Comparison of ENCODE assay signal across 8 mouse cellular contexts in genomic region chr16:11253065-11253831, GRCm38 (mm10). TPM values are rescaled to one million over a fixed set of nuclear protein-coding genes. Genes with fewer than 3 reads are reported as not detected.
DNase-seq lines count a peak whose midpoint lies in the region; ATAC-seq and TF ChIP-seq lines count a peak whose summit lies in the region.

No protein-coding gene starts in this region.

- peak overlapping the region; percentile 92 for H3K4me2 ChIP-seq in hindbrain, embryonic 16.5 days (ENCODE audit: low read length)

- H3K36me3 ChIP-seq in hindbrain, embryonic 16.5 days (ENCODE audit: control insufficient read depth, insufficient read depth, low read length): no peaks in the 10 kb centered on the region

- under 1% methylated on average over 45 of the region's 58 CpGs for WGBS in hindbrain, embryonic 16.5 days

- peak overlapping the region; percentile 95 for H3K9ac ChIP-seq in hindbrain, embryonic 16.5 days (ENCODE audit: low read depth, low read length)

- H3K27me3 ChIP-seq in hindbrain, embryonic 16.5 days (replicated peaks; ENCODE audit: control insufficient read depth, insufficient read depth, low read length): no peaks in the 10 kb centered on the region

- intact Hi-C loops in gastrocnemius, adult 2 months (cut with DNase I): loop anchor here (5.0 to 10.0 kb wide), 2 partner anchors 164 to 708 kb away; partner anchors contain the start of genes Clec16a and Dexi
- intact Hi-C loops in left cerebral cortex, postnatal 14 days (cut with DNase I): loop anchor here (5.0 kb wide), 1 partner anchor 164 kb away; no protein-coding TSS in a partner anchor

- H3K9me3 ChIP-seq in hindbrain, embryonic 16.5 days (ENCODE audit: control insufficient read depth, low read length): no peaks in the 10 kb centered on the region

- ATAC-seq in activated CD4-positive, CD25-positive, alpha-beta regulatory T cell, adult 4 months: peak; percentile 7
- peak; percentile 14 for ATAC-seq in hindbrain, embryonic 16.5 days
- peak; percentile 6; the same call in 1 of the 2 replicates for ATAC-seq in megakaryocyte progenitor cell, adult 5-6 weeks (replicated peaks; ENCODE audit: poor library complexity)

- peaks cover 15% of the 10 kb centered on the region for H3K4me1 ChIP-seq in hindbrain, embryonic 16.5 days (ENCODE audit: control insufficient read depth, insufficient read depth, low read depth, low read length)

- no peak for TF ChIP-seq CTCF in gastrocnemius, adult 2 months (IDR thresholded peaks at IDR 0.05)

- peak; percentile 35 to 42 for DNase-seq in cerebellum, postnatal 4 days (ENCODE audit: low spot score in 2 of 2)
- peak; percentile 71 for DNase-seq in gastrocnemius, adult 2 months
- peak; percentile 5 to 22 for DNase-seq in left cerebral cortex, postnatal 14 days (ENCODE audit: low spot score in 2 of 2)
- peak; percentile 42 for DNase-seq in right cerebral cortex, postnatal 4 days
- peak; percentile 57 for DNase-seq in yolk sac, embryonic 10.5 days (ENCODE audit: low spot score)

- H3K27ac ChIP-seq in gastrocnemius, adult 2 months: peak overlapping the region; percentile 95
- peak overlapping the region; percentile 93 for H3K27ac ChIP-seq in hindbrain, embryonic 16.5 days (ENCODE audit: low read depth, low read length)

- peak overlapping the region; percentile 94 for H3K4me3 ChIP-seq in gastrocnemius, adult 2 months
- peak overlapping the region; percentile 99 for H3K4me3 ChIP-seq in hindbrain, embryonic 16.5 days (ENCODE audit: low read length)

RNA-seq across cellular contexts. Expression of gene Gspt1, which starts 0.9 kb away (rescaled TPM):
- 10 to 100 TPM; 40.4 to 44.2 TPM for polyA plus RNA-seq in activated CD4-positive, CD25-positive, alpha-beta regulatory T cell, adult 4 months (2017; shearing (Covaris generic))
- total RNA-seq in gastrocnemius, adult 2 months (2021): 10 to 100 TPM; 59.2 to 62.2 TPM
- 40.0 and 43.7 TPM in 2 replicates for polyA plus RNA-seq in hindbrain, embryonic 16.5 days (2015; fragmentation: Nextera tagmentation; extraction: Ambion mirVana)
- total RNA-seq in left cerebral cortex, postnatal 14 days (2021): 10 to 100 TPM; 83.9 to 86.9 TPM
- total RNA-seq in megakaryocyte progenitor cell, adult 5-6 weeks (2015): 652 and 687 TPM in 2 replicates
- 154 and 166 TPM in 2 replicates for total RNA-seq in megakaryocyte progenitor cell, adult 5-6 weeks (2017)

RNA-seq across cellular contexts. Expression of gene Rsl1d1, which starts 50.1 kb away (rescaled TPM):
- 100 to 1,000 TPM; 186 to 201 TPM for polyA plus RNA-seq in activated CD4-positive, CD25-positive, alpha-beta regulatory T cell, adult 4 months (2017; shearing (Covaris generic))
- total RNA-seq in gastrocnemius, adult 2 months (2021): 10 to 100 TPM; 42.5 to 51.0 TPM
- 117 and 124 TPM in 2 replicates for polyA plus RNA-seq in hindbrain, embryonic 16.5 days (2015; fragmentation: Nextera tagmentation; extraction: Ambion mirVana)
- 10 to 100 TPM; 49.1 to 53.8 TPM for total RNA-seq in left cerebral cortex, postnatal 14 days (2021)
- total RNA-seq in megakaryocyte progenitor cell, adult 5-6 weeks (2015): 297 and 301 TPM in 2 replicates
- 270 and 301 TPM in 2 replicates for total RNA-seq in megakaryocyte progenitor cell, adult 5-6 weeks (2017)

Comparison
In these comparisons a context has a peak if more than half of its experiments do, and no peak if none do; other contexts are left out.
1. Peak in every context shown above with its lines: DNase-seq, ATAC-seq, H3K4me3 ChIP-seq and H3K27ac ChIP-seq.
2. DNase-seq: peak in every context shown above with its lines; median percentile 71 in gastrocnemius, adult 2 months; 57 in yolk sac, embryonic 10.5 days; 42 in right cerebral cortex, postnatal 4 days; 38 in cerebellum, postnatal 4 days; 14 in left cerebral cortex, postnatal 14 days.
3. RNA of gene Rsl1d1, which starts 50.1 kb away (total RNA-seq): 270 to 301 TPM in megakaryocyte progenitor cell, adult 5-6 weeks; 49.1 to 53.8 TPM in left cerebral cortex, postnatal 14 days and 42.5 to 51.0 TPM in gastrocnemius, adult 2 months; every median in the first group is over 4 times any median in the second.